Mouse (Mus musculus) MEL (cell line): ENCODE results near the gene Reep6.

Experiments
- CTCF ChIP-seq, 3 experiments: IDR thresholded peaks in 2 of 3; conservative IDR thresholded peaks in 1 of 3; 2 replicates each; pipeline ENCODE4 v1.5.1; 2011 to 2012; ENCODE audit warnings: low read length in 3 of 3, low read depth in 2 of 3, mild to moderate bottlenecking in 2 of 3, improper control_type of control experiment in 1 of 3, inconsistent platforms in 1 of 3, mixed read lengths in 1 of 3, moderate library complexity in 1 of 3; ENCODE audit not compliant: control insufficient read depth in 1 of 3, insufficient read depth in 1 of 3, poor library complexity in 1 of 3, severe bottlenecking in 1 of 3
- ETS1 ChIP-seq: IDR thresholded peaks from 2 replicates; pipeline ENCODE4 v1.6.1; 2012; ENCODE audit warnings: low read depth, mild to moderate bottlenecking, inconsistent platforms, low read length, improper control_type of control experiment, moderate library complexity
- MAX ChIP-seq: IDR thresholded peaks from 2 replicates; pipeline ENCODE4 v1.6.1; 2011; ENCODE audit warnings: low read length, improper control_type of control experiment

DNA sequence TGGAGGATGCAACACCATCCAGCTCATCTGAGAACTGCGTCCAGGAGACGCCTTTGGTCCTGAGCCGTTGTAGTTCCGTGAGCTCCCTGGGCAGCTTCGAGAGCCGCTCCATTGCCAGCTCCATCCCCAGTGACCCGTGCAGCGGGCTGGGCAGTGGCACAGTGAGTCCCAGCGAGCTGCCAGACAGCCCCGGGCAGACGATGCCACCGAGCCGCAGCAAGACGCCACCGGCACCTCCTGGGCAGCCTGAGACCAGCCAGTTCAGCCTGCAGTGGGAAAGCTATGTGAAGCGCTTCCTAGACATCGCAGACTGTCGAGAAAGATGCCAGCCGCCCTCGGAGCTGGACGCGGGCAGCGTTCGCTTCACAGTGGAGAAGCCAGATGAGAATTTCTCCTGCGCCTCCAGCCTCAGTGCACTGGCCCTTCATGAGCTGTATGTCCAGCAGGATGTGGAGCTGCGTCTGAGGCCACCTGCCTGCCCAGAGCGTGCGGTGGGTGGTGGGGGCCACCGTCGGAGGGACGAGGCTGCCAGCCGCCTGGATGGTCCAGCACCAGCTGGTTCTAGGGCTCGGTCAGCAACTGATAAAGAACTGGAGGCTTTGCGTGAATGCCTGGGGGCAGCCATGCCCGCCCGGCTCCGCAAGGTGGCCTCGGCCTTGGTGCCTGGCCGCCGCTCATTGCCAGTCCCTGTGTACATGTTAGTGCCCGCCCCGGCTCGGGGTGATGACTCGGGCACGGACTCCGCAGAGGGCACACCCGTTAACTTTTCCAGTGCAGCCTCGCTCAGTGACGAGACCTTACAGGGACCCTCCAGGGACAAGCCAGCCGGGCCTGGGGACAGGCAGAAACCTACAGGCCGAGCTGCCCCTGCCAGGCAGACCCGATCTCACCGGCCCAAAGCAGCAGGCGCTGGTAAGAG lies 16.9 kb upstream of the Reep6 start:
- TF ChIP-seq MAX (no peak), CTCF (IDR thresholded peaks at IDR 0.05 in 2 of 3, conservative IDR thresholded peaks at IDR 0.05 in 1 of 3; ENCODE audit: control insufficient read depth in 1 of 3, insufficient read depth in 1 of 3, low read depth in 2 of 3, low read length in 3 of 3, poor library complexity in 1 of 3, severe bottlenecking in 1 of 3) (no peak), ETS1 (no peak)
